Mouse (Mus musculus) embryonic fibroblast, embryonic 13.5 days (primary cell): ENCODE measurements around the gene Ndufs8.

ENCODE experiments used
- CTCF ChIP-seq: IDR thresholded peaks from 2 replicates; pipeline ENCODE4 v1.5.1; 2011; ENCODE audit warnings: mild to moderate bottlenecking, control low read depth, low read length, moderate library complexity, borderline replicate concordance; ENCODE audit not compliant: insufficient read depth
- POLR2A ChIP-seq: IDR thresholded peaks from 2 replicates; pipeline ENCODE4 v1.6.1; 2011; ENCODE audit warnings: low read depth, mild to moderate bottlenecking, control low read depth, low read length, moderate library complexity

- TF ChIP-seq POLR2A (no peak), CTCF (no peak)
These were observed 47.6 kb downstream of the Ndufs8 start for GRCm38 (mm10) chr19:3864960-3865359.
